In genomic region chr10:62831546-62831945, GRCm38 (mm10) we compare ENCODE assay signal across 18 mouse cellular contexts.
"Had no signal": no experiment of that assay in that cellular context is flagged by ENCODE, and none has a peak within 500 bp of the region (broad histone marks: within the 10 kb centered on the region; RNA-seq: fewer than 3 reads in every experiment).

No protein-coding gene starts in this region.

- DNase-seq: kidney, adult 8-10 months; kidney, postnatal 4 days; left cerebral cortex, postnatal 4 days; lung, postnatal 4 days; retina, postnatal 1 day; right cerebral cortex, postnatal 4 days; spleen, adult 18-20 months; thymus, adult 2 months; thymus, postnatal 36 days had no signal

- H3K9me3 ChIP-seq: limb, embryonic 13.5 days; liver, embryonic 15.5 days; megakaryocyte, embryonic 14.5 days; midbrain, embryonic 12.5 days; neural tube, embryonic 13.5 days had no signal

- H3K27me3 ChIP-seq: limb, embryonic 13.5 days; liver, embryonic 15.5 days; megakaryocyte, embryonic 14.5 days; midbrain, embryonic 12.5 days; neural tube, embryonic 13.5 days had no signal

- H3K4me2 ChIP-seq: limb, embryonic 13.5 days; liver, embryonic 15.5 days; midbrain, embryonic 12.5 days; neural tube, embryonic 13.5 days had no signal

- ATAC-seq: inflammation-experienced regulatory T-cells, adult 6 months; intestine, postnatal 0 days; midbrain, embryonic 16.5 days had no signal

- H3K27ac ChIP-seq: layer of hippocampus, adult 2 months; limb, embryonic 13.5 days; liver, embryonic 15.5 days; midbrain, embryonic 12.5 days; neural tube, embryonic 13.5 days had no signal

- H3K9ac ChIP-seq: limb, embryonic 13.5 days; liver, embryonic 15.5 days; midbrain, embryonic 12.5 days; neural tube, embryonic 13.5 days had no signal

- H3K4me1 ChIP-seq: limb, embryonic 13.5 days; liver, embryonic 15.5 days; midbrain, embryonic 12.5 days had no signal

- H3K4me3 ChIP-seq: layer of hippocampus, adult 2 months; limb, embryonic 13.5 days; liver, embryonic 15.5 days; megakaryocyte, embryonic 14.5 days; midbrain, embryonic 12.5 days; neural tube, embryonic 13.5 days had no signal

- H3K36me3 ChIP-seq: liver, embryonic 15.5 days had no signal
